Mouse (Mus musculus): ENCODE results near the gene Snx33.
"Not testable (repeated sequence)": the region's sequence is repeated elsewhere in the genome, so short reads cannot be mapped to it uniquely, and the experiment has no call there.

Gene Snx33

DNA sequence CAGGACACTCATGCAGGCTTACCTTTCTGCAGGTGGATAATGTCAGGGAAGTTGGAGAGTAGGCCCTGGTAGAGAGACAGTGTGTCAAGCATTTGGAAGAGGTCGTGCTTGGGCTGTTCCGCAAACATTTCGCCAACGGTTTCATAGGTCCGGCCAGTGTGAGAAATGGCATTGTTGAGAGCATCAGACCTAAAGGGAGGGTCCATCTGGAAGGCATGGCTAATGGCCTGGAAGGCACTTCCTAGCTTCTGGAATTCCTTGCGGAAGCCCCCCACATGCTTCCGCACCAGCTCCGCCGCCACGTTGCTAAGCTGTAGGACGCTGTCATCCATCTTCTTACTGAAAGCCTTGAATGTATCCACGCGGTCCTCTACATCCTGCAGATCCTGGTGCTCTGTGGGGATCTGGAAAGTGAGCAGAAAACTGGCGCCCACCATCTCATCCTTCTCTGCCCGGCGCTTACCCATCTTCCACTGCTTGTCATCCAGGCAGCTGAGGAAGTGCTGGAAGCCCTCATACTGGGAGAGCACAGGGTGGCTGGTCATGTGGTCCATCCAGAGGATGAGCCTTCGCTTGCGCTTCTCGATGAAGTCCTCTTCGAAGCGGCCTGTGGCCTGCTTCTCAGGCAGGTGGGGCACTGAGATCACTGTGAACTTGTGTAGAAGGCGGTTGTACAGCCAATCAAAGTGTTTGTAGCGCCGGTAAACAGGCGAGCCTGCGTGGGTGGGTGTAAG is 2.7 kb downstream of the Snx33 start:
- DNase-seq = no peak

GRCm38 (mm10) chr9:56924651-56925027 is 3.5 kb downstream of the Snx33 start:
- peak; percentile 54 for DNase-seq

DNA sequence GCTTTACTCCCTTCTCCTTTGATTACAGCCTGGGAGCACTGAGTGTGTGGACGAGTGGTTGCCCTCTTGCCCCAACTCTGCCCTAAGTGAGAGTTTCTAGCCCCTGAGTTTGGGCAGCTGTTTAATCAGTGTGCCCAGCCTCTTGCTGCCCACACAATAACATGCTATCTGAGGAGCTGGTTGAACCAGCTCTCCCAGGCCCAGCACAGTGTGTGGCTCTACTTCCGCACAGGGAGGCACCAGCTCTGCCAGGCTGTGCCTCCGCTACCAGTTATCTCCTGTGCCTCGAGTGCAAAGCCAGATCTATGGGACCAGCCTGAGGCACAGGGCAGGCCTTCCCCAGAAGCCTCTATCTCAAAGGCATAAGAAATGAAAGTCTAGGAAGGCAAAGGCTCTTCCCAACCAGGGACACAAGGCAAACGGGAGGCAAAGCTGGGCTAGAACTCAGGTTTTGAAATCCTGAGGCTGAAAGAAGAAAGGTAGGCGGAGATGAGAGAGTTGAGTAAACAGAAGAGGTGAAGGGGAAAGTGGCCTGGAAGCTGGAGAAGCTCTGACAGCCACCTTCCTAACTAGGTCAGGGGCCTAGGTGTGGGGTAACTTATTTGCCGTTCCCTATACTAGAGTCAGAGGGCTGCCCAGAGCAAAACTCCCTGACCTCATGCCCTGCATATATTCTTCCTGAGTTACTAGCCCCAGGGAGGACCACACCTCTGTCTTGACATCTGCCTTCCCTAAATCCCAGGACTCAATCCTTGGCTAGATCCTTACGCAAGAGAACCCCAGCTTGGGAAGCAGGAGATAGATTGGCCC is 4.1 kb downstream of the Snx33 start:
- no peak for DNase-seq

GRCm38 (mm10) chr9:56922746-56923145 is 5.4 kb downstream of the Snx33 start:
- DNase-seq = no peak

- DNase-seq = no peak
These were observed 9.7 kb downstream of the Snx33 start for GRCm38 (mm10) chr9:56918466-56918865.

DNA sequence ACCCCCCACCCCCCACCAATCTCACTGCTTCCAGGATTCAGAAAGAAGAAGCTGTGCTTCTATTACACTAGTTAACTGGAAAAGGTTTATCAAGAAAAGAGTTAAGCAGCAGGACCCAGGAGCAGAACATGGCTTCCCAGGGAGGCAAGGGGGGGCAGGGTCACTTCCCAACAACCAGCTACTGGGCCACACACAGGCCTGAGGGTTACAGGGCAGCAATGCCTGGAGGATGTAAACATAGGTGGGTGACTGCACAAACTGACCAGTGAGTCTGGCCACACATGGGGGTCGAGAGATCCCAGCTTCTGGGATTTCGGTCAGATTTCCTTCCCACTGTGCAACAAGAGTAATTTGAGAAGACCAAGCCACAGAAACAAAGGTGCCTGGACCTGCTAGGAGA is 11.0 kb downstream of the Snx33 start:
- DNase-seq = no peak

DNA sequence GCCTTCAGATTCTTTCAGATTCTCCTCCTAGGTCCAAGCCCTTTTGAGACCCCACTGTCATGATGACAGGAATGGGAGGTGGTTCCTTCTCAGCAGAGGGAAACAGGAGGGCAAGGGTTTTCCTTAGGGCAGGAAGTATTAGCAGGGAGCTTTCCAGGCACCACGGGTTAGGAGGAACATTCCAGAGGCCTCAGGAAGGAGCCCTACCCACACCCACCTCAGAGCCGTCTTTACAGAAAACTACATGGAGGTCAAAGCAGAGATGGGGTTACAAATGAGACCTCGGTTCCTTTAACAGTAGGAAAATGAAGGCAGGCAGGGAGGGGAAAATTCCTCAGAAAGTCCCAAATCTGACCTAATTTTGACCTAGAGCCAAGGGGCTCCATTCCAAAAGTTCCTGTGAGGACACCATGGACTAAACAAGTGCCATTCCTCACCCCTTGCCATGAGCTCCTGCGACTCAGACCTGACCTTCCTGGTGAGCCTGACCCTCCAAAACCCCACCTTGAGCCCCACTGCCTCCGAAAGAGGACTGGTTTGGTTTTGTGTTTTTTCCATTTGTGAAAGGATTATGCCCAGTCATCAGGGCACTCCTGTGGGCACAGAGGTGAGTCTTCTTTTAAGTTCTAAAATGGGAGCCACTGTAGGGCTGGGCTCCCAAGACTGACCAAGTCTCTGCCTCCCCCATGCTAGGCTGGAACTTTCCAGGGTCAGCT is 12.3 kb downstream of the Snx33 start:
- no peak for DNase-seq

DNA sequence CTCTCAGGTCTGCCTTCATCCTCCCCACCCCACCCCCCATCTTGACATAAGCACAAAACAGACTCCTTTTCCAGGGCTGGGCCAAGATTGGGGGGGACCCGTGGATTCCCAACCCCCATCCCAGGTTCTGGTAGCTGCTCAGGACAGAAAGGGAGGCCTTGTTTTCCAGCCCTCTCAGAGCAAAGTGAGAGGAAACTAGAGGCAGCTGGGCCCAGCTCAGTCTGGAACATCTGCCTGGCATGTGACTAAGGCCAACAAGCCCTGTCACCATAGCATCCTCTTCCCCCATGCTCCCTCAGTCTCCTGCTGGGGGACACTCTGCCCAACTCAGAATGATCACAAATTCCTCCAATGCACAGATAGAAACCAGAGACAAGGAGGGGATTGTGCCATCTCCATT is 13.1 kb downstream of the Snx33 start:
- no peak for DNase-seq

DNA sequence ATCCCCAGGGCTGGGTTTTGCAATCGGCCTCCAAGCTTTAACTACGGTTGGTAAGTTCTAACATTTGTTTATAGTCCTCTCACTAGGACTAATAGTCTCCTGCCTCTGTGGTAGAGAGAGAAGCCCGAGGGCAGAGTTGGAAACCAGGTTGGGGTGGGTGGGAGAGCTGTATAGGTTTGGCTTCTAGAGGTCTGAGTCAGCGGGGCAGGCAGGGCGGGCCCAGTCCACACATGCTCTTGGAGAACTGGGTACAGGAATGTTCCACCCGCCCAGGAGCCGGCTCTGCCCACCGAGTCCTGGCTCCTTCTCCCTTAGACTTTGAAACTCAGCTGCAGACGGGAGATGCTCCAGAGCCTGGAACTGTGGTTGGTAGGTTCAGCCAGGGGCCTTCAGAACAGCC is 14.2 kb downstream of the Snx33 start:
- DNase-seq = no peak

GRCm38 (mm10) chr9:56911017-56911416 is 17.2 kb downstream of the Snx33 start:
- DNase-seq = no peak

- not testable (repeated sequence) for DNase-seq
These were observed 18.2 kb downstream of the Snx33 start for GRCm38 (mm10) chr9:56909991-56910390.

- no peak for DNase-seq
These were observed 20.6 kb downstream of the Snx33 start for GRCm38 (mm10) chr9:56907549-56907948.

GRCm38 (mm10) chr9:56903662-56904061 is 24.5 kb downstream of the Snx33 start:
- DNase-seq = no peak

- no peak for DNase-seq
These were observed 27.0 kb downstream of the Snx33 start for GRCm38 (mm10) chr9:56901187-56901586.

DNA sequence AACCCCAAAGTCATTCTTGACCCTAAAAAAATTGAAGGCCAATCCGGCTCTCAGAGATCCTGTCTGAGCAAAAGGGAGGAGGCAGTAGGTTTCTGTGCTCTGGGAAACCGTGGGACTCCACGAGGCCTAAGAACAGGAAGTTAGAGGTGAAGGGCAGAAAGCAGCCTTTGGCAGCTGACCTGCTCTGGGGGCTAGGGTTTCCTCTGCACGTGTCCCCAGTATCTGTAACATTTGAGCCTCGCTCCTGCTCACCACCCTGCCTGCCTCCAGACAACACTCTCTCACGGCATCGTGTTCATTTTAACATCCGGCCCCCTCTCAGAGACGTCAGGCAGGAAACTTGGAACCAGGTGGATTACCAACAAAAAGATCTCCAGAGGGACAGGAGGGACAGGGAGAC is 27.6 kb downstream of the Snx33 start:
- DNase-seq = no peak

DNA sequence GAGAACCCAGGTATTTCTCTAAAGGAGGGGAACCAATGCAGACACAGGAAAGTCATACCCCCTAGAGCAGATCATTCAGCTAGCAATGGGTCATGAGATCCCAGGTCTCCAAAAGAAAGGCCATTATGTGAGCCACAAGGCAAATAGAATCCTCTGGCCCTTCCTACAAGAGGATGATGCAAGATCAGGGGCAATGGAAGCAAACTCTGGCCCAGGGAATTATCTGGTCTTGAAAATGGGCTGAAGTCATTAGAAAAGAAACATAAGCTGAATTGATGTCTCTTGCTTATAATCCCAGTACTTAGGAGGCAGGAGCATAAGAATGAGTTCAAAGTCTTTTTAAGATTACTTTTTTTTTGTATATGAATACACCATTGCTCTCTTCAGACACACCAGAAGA is 28.1 kb downstream of the Snx33 start:
- DNase-seq = no peak

GRCm38 (mm10) chr9:56899409-56899808 is 28.8 kb downstream of the Snx33 start:
- no peak for DNase-seq

- no peak for DNase-seq
These were observed 31.4 kb downstream of the Snx33 start for GRCm38 (mm10) chr9:56896779-56897178.

DNA sequence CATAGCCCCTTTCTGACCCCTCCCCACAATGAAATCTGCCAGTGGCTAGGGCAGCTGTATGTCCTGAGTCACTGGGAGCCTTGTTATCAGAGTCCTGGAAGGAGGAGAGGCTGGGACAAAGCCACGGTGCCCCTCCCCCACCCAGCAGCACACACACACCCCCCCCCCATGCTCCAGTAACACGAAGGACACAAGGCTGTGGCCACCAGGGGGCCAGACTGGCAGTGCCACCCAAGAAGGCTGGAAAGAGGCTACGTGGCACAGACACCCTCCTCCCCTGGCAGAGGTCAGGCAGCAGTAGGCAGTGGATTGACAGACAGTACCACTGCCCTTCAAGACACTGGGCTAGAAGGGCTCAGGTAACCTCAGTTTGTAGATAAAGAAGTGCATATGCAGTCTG is 34.2 kb downstream of the Snx33 start:
- DNase-seq = peak; percentile 62

DNA sequence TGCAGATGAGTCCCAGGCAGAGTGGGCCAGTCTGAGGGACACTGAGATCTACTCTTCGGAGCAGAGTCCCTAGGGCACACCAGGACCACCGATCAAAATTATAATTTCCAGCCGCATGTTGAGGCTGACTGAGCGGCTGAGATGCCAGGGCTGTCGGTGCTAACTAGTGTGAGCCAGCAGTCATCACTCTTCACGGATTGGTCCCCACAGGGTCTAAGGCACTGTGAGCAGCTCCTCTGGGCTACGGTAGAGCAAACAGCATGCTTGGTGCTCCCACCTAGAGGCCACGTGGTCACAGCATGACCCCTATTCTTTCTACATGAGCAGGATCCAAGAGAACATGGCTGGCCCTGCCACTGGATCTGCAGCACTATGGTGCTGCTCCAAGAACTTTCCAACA is 34.9 kb downstream of the Snx33 start:
- no peak for DNase-seq

GRCm38 (mm10) chr9:56892111-56892510 is 36.1 kb downstream of the Snx33 start:
- DNase-seq = no peak

GRCm38 (mm10) chr9:56891517-56892011 is 36.6 kb downstream of the Snx33 start:
- DNase-seq = peak; percentile 42

DNA sequence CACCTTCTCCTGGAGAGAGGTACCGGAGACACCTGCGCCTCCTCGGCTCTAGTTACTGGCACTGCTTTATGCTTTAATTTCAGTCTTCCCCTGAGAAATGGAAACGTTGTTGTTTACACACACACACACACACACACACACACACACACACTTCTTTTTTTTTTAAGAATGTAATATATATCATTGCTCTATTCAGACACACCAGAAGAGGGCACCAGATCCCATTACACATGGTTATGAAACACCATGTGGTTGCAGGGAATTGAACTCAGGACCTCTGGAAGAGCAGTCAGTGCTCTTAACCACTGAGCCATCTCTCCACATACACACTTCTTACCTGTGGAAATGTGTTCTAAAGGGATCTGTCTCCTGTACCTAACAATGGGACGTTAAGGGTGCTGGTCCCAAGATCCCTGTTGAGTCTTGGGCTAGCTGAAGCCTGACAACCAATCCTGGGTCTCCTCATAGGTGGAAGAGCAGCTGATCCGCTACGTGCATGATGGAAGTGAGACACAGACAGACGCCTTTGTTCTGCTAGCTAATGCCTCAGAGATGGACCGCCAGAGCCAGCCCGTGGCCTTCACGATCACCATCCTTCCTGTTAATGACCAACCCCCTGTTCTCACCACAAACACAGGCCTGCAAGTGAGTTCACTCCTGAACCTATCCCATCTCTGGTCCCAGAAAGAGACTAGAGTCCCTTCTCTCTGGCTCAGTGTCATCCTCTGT is 37.5 kb downstream of the Snx33 start:
- no peak for DNase-seq

Measured in right cerebral cortex, postnatal 14 days (tissue).